Mouse (Mus musculus): ENCODE results near the gene Olfr568.

Olfr568 gene

GRCm38 (mm10) chr7:102876822-102877221 lies at the start of gene Olfr568:
TSS of gene Olfr568 (plus strand) at chr7:102877122.
- DNase-seq (ENCODE audit: low spot score), result no peak

DNA sequence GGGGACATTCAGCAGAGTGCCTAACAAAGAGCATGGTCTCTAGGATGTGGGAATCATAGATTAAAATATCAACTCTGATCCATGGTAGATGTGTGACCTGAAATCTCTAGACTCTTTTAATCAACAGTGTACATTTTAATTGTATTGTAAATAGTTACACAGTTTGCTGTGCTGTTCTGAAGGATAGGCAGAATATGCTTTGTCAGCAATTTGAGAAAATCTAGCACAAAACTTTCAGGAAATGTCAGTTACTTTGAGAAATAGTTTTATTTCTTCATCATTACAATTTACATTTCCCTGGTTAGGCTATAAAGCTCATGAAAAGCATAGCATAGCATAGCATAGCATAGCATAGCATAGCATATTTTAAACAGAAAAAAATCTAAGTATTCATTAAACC lies 21.1 kb upstream of the Olfr568 start:
- no peak for DNase-seq (ENCODE audit: low spot score)

DNA sequence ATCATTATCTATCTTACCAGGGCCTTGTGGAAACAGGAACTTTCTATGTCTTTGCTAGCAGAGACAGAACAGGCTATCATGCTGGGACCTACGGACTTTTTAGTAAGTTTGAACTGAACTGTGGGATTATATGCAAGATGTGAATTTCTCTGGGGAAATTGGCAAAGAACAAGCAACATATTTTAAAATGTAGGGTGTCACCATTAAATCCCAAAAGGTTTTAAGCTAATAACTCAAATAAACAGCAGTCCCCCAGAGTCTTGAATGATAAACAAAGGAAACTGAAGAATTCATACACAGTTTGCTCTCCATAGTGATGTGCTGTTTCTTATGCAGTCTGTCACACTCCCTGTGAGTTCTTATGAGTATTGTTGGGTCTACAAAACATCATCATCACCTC lies 18.3 kb upstream of the Olfr568 start, which contains the start of gene Olfr566:
Gene Olfr566, minus strand, starts transcription at position 101 of the 400 bp plus-strand sequence.
- DNase-seq (ENCODE audit: low spot score), result no peak

DNA sequence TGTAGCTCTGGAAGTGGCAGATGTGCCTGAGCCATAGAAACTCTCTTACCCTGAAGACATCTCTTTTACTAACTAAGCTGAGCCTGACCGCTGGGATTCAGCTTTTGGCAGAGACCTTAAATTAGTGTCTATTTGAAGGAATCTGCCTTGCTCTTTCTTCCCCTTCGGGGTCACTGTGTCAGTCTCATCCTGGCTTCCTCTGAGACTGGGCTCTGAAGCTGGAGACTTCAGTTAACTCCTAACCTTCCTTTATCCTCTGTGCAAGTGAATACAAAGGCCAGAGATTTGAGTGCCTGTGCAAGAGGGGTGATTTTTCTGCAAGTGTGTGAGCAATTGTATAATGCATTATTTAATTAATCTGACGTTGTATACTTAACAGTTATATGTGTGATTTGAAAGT lies 13.9 kb downstream of the Olfr568 start, which contains the start of gene Olfr569:
Gene Olfr569, minus strand, starts transcription at position 101 of the 400 bp plus-strand sequence.
- no peak for DNase-seq (ENCODE audit: low spot score)

DNA sequence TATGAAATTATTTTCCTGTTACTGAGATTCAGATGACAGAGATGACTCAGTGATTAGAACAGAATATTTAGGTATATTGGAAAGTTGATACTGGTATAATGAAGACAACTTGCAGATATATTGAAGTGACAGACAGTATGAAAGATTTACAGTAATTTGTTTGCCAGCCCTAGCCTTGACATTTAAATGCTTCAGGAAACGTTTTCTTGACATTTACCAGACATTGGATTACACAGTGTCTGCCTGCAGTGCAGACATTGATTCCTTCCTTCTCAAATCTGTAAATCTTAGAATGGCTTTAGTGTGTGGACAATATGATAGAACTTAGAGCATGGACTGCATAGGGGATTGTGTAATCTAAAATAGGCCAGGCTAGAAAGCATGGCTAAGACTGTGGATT lies 38.3 kb downstream of the Olfr568 start:
- no peak for DNase-seq (ENCODE audit: low spot score)

DNA sequence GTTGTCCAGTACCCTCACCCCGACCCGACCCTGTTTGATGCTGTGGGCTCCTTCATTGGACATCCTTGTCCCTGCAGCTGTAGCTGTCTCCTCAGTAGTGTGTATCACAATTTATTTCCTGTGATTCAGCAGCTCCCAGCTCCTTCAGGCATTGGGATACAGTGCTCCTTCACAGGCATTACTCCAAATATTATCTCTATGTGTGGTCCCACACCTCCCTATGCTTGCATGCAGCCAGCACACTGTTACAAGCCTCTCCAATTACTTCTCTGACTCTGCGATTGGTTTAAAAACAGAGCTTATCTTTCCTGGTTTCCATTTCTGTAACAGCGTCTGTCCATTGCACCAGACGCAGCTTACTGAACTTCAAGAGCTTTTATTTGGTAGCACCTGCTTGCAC lies 39.5 kb downstream of the Olfr568 start:
- DNase-seq (ENCODE audit: low spot score), result no peak

GRCm38 (mm10) chr7:102917032-102917875 lies 40.3 kb downstream of the Olfr568 start, which contains the start of gene Olfr571:
TSS of gene Olfr571 (minus strand) at chr7:102917536.
- no peak for DNase-seq (ENCODE audit: low spot score)

DNA sequence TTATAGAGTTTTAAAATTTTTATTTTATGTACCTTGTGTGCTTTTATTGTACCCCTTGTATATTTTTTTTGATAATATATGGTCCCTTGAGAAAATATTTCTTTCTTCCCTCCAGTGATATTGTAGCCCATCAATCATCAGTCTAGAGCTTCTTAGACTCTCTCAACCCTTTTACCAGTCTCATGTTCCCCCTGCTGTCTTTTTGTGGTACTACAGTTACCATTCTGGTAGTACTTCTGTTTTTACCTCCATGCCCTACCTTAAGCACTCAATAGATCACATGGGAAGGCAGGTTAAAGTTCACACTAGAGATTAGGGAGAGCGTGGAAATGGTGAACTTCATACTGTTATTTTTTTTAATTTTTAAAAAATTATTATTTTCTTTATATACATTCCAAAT lies 42.7 kb downstream of the Olfr568 start:
- peak; percentile 88 for DNase-seq (ENCODE audit: low spot score)

DNA sequence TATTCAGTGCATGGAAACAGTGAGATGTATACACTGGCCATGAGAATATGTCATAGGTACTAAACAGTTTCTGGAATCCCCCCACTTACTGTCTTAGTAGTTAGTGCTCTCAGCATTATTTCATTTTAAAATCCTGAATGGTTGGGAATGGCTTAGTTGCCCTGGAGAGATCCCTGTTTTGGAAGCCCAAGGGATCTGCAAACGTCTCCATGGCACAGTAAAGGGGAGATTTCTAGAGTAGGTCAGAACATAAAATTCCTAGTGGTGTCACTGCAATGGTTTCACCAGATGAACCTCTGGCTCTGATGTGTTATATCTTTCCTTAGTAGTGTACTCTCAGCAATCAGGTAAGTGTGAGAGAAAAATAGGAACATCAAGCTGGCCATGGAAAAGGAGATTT lies 47.2 kb downstream of the Olfr568 start, which contains the start of gene Olfr572:
Gene Olfr572, plus strand, starts transcription at position 301 of the 400 bp plus-strand sequence.
- DNase-seq (ENCODE audit: low spot score), result no peak

GRCm38 (mm10) chr7:102927105-102927504 lies 50.2 kb downstream of the Olfr568 start:
- DNase-seq (ENCODE audit: low spot score), result no peak

Data from retina, embryonic 14.5 days (tissue).